Mouse (Mus musculus) myocyte (in vitro differentiated cells): Measurements from ENCODE around the gene Ebf4.
A peak's percentile ranks its signal among the peaks of the same experiment; 100 is the strongest.

Experiments used
- E2F4 ChIP-seq: IDR thresholded peaks from one replicate; pipeline ENCODE4 v1.6.1; 2011; ENCODE audit warnings: mild to moderate bottlenecking, control low read depth, moderate library complexity; ENCODE audit not compliant: insufficient read depth
- MAX ChIP-seq: IDR thresholded peaks from one replicate; pipeline ENCODE4 v1.6.1; 2011; ENCODE audit warnings: low read depth, mild to moderate bottlenecking, control low read depth
- POLR2A ChIP-seq: IDR thresholded peaks from one replicate; pipeline ENCODE4 v1.6.1; 2011; ENCODE audit warnings: low read depth, mild to moderate bottlenecking, control low read depth, moderate library complexity; ENCODE audit not compliant: insufficient read length
- REST ChIP-seq: IDR thresholded peaks from one replicate; pipeline ENCODE4 v1.6.1; 2011; ENCODE audit warnings: mild to moderate bottlenecking, control low read depth, moderate library complexity; ENCODE audit not compliant: insufficient read depth, insufficient read length

DNA sequence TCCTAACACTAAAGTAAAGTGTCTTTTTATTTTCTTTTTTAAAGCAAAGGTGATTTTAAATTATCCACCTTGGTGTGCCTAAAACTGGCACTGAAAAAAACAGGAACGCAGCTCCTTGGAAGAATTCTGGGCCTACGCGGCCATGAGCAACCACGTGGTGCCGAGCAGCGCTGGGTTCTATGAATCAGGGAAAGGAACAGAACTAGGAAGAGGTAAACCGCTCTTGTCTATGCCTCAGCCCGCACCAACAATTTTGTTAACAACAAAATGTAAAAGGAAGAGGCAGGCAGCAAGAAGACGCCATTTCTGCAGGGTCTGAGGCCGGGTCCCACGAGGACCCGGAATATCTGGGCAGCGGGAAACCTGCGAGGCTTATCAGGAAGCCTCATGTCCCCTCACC is 21.2 kb upstream of the Ebf4 start:
- peak; percentile 21 for TF ChIP-seq MAX
- no peak for TF ChIP-seq POLR2A
- TF ChIP-seq REST, result no peak
- TF ChIP-seq E2F4, result no peak
